Mouse (Mus musculus) kidney, embryonic 14.5 days (tissue): ENCODE measurements around the gene Ppp1r3d. TPM values are rescaled to one million over a fixed set of nuclear protein-coding genes. Genes with fewer than 3 reads are reported as not detected.

ENCODE experiments used
- ATAC-seq: fragments of 200-750 bp; cut with Nextera tagmentation; 2 replicates; pipeline ENCODE4 v1.8.0; 2017; ENCODE audit warnings: moderate number of reproducible peaks, mild to moderate bottlenecking, moderate TSS enrichment, moderate library complexity; ENCODE audit not compliant: low FRiP score, low TSS enrichment
- H3K27ac ChIP-seq: fragments of 300-500 bp; sonication (generic); 2 replicates; pipeline ENCODE4 v1.5.1; 2014; ENCODE audit warnings: low read depth, mild to moderate bottlenecking, low read length, moderate library complexity, mixed read lengths
- H3K27me3 ChIP-seq: fragments of 300-500 bp; sonication (generic); 2 replicates; pipeline ENCODE4 v1.6.1; 2014; ENCODE audit warnings: mild to moderate bottlenecking, low read length; ENCODE audit not compliant: control insufficient read depth, insufficient read depth
- H3K36me3 ChIP-seq: fragments of 300-500 bp; sonication (generic); 2 replicates; pipeline ENCODE4 v1.6.1; 2014; ENCODE audit warnings: low read length, mixed read lengths; ENCODE audit not compliant: control insufficient read depth, insufficient read depth
- H3K4me1 ChIP-seq: fragments of 300-500 bp; sonication (generic); 2 replicates; pipeline ENCODE4 v1.6.1; 2014; ENCODE audit warnings: low read length, mixed read lengths; ENCODE audit not compliant: control insufficient read depth, insufficient read depth
- H3K4me2 ChIP-seq: fragments of 300-500 bp; sonication (generic); replicated peaks from 2 replicates; pipeline ENCODE4 v1.6.1; 2014; ENCODE audit warnings: low read depth, mild to moderate bottlenecking, low read length
- H3K4me3 ChIP-seq: fragments of 300-500 bp; sonication (generic); 2 replicates; pipeline ENCODE4 v1.5.1; 2014; ENCODE audit warnings: mild to moderate bottlenecking, low read length
- H3K9ac ChIP-seq: fragments of 300-500 bp; sonication (generic); 2 replicates; pipeline ENCODE4 v1.6.1; 2014; ENCODE audit warnings: low read depth, mild to moderate bottlenecking, low read length, moderate library complexity
- H3K9me3 ChIP-seq: fragments of 300-500 bp; sonication (generic); 2 replicates; pipeline ENCODE4 v1.6.1; 2016; ENCODE audit warnings: low read length; ENCODE audit not compliant: control insufficient read depth
- WGBS: fragments of 180-500 bp; shearing (Covaris S2); extraction: QIAGEN DNeasy Blood & Tissue Kit; methylation state at CpG from one replicate; pipeline ENCODE4 v1.1.7; 2014; 5-methylcytosine and 5-hydroxymethylcytosine counted together
- polyA plus RNA-seq: library from polyadenylated mRNA; unstranded; fragments of >200 nt; fragmentation: Nextera tagmentation; extraction: Ambion mirVana; gene quantifications from 2 replicates; pipeline ENCODE4 v1.2.1, GENCODE M21; 2014

Gene Ppp1r3d
- polyA plus RNA-seq, 1 experiment from 2014 or later, result 2.1 TPM

GRCm38 (mm10) chr2:178410286-178410685, 4.0 kb downstream of the Ppp1r3d start:
- H3K4me3 ChIP-seq, result no peak overlapping the region
- ATAC-seq, result no peak
- H3K27me3 ChIP-seq, result no peaks in the 10 kb centered on the region
- H3K36me3 ChIP-seq, result no peaks in the 10 kb centered on the region
- H3K4me1 ChIP-seq, result peaks cover 15% of the 10 kb centered on the region; the same call in 1 of the 2 replicates
- H3K9me3 ChIP-seq, result peaks cover 7% of the 10 kb centered on the region
- H3K4me2 ChIP-seq, result no peak overlapping the region
- H3K9ac ChIP-seq, result no peak overlapping the region
- WGBS, result 82% methylated on average over 6 of the region's 6 CpGs
- H3K27ac ChIP-seq, result no peak overlapping the region

- WGBS, result 56% methylated on average over 1 of the region's 1 CpGs
- ATAC-seq, result no peak
- peaks cover 7% of the 10 kb centered on the region for H3K9me3 ChIP-seq
Measured at GRCm38 (mm10) chr2:178409024-178409423, 5.2 kb downstream of the Ppp1r3d start.

GRCm38 (mm10) chr2:178407053-178407815, 7.0 kb downstream of the Ppp1r3d start, which contains the start of gene Sycp2:
Gene Sycp2 (minus strand): TSS chr2:178407685.
- Histone ChIP-seq H3K9me3 (peaks cover 7% of the 10 kb centered on the region), H3K36me3 (no peaks in the 10 kb centered on the region), H3K4me2 (no peak within 1 kb of the TSS), H3K9ac (no peak within 1 kb of the TSS), H3K4me1 (no peaks in the 10 kb centered on the region), H3K27ac (no peak within 1 kb of the TSS), H3K4me3 (no peak within 1 kb of the TSS), H3K27me3 (no peaks in the 10 kb centered on the region)
- ATAC-seq, result peak; percentile 54; the same call in 1 of the 2 replicates
- WGBS, result 87% methylated on average over 50 of the region's 52 CpGs

More at GRCm38 (mm10) chr2:178409024-178409423, 5.2 kb downstream of the Ppp1r3d start:
- Histone ChIP-seq H3K27ac (no peak overlapping the region), H3K27me3 (no peaks in the 10 kb centered on the region), H3K4me3 (no peak overlapping the region), H3K9ac (no peak overlapping the region), H3K4me2 (no peak overlapping the region), H3K4me1 (peaks cover 9% of the 10 kb centered on the region; the same call in 1 of the 2 replicates), H3K36me3 (no peaks in the 10 kb centered on the region)

Other genes with a start within 250 kb of the Ppp1r3d start
- gene Sycp2, start 6.8 kb downstream of the Ppp1r3d start, polyA plus RNA-seq, result 0.26 TPM in 1 of 2 replicates, not detected in the other
- 4.8 and 7.1 TPM in 2 replicates for gene Fam217b, start 52 bp upstream of the Ppp1r3d start, polyA plus RNA-seq
- 0.64 and 0.84 TPM in 2 replicates for gene Cdh26, start 16.1 kb upstream of the Ppp1r3d start, polyA plus RNA-seq